Mouse (Mus musculus): ENCODE data around the gene Tmem80. TPM values are rescaled to one million over a fixed set of nuclear protein-coding genes. Genes with fewer than 3 reads are reported as not detected.

The Tmem80 gene
- total and polyA plus RNA-seq, 2 experiments from 2014 or later = 36.4 to 42.0 TPM

GRCm38 (mm10) chr7:141324686-141325085 lies 2.9 kb upstream of the Tmem80 start:
- Histone ChIP-seq H3K9ac (replicated peaks; ENCODE audit: low read length) (peak overlapping the region; percentile 33; the same call in 1 of the 2 replicates), H3K4me1 (ENCODE audit: insufficient read depth, low read length) (peaks cover 24% of the 10 kb centered on the region), H3K27me3 (ENCODE audit: insufficient read depth, low read length) (no peaks in the 10 kb centered on the region), H3K36me3 (ENCODE audit: insufficient read depth, low read length) (peaks cover 38% of the 10 kb centered on the region), H3K9me3 (ENCODE audit: low read length) (no peaks in the 10 kb centered on the region), H3K4me3 (ENCODE audit: low read length) (no peak overlapping the region), H3K4me2 (ENCODE audit: low read depth, low read length) (0 out of 2 replicates have a peak overlapping the region, but pooled peaks have one; percentile 4), H3K27ac (no peak overlapping the region)
- TF ChIP-seq CTCF (IDR thresholded peaks at IDR 0.05; ENCODE audit: low read depth) = no peak
- no peak for DNase-seq (ENCODE audit: low spot score)
- WGBS = 66% methylated on average over 1 of the region's 1 CpGs
- no peak for ATAC-seq

- peak overlapping the region; percentile 100 for H3K27ac ChIP-seq
- ATAC-seq = peak; percentile 33
- H3K36me3 ChIP-seq (ENCODE audit: insufficient read depth, low read length) = peaks cover 21% of the 10 kb centered on the region; the same call in 1 of the 2 replicates
- H3K4me2 ChIP-seq (ENCODE audit: low read depth, low read length) = peak overlapping the region; percentile 93
- H3K4me1 ChIP-seq (ENCODE audit: insufficient read depth, low read length) = peaks cover 24% of the 10 kb centered on the region
- no peaks in the 10 kb centered on the region for H3K9me3 ChIP-seq (ENCODE audit: low read length)
- H3K4me3 ChIP-seq (ENCODE audit: low read length) = peak overlapping the region; percentile 58
- no peak for TF ChIP-seq CTCF (IDR thresholded peaks at IDR 0.05; ENCODE audit: low read depth)
- H3K27me3 ChIP-seq (ENCODE audit: insufficient read depth, low read length) = no peaks in the 10 kb centered on the region
- WGBS = 4% methylated on average over 35 of the region's 35 CpGs
- peak overlapping the region; percentile 76 for H3K9ac ChIP-seq (replicated peaks; ENCODE audit: low read length)
- DNase-seq (ENCODE audit: low spot score) = no peak
Observed at GRCm38 (mm10) chr7:141326546-141327446, 743 bp upstream of the Tmem80 start.

GRCm38 (mm10) chr7:141328373-141328990 lies 943 bp downstream of the Tmem80 start:
- H3K4me2 ChIP-seq (ENCODE audit: low read depth, low read length) = peak overlapping the region; percentile 93
- TF ChIP-seq CTCF (IDR thresholded peaks at IDR 0.05; ENCODE audit: low read depth) = no peak
- ATAC-seq (no peak), DNase-seq (ENCODE audit: low spot score) (no peak)
- no peaks in the 10 kb centered on the region for H3K9me3 ChIP-seq (ENCODE audit: low read length)
- H3K27me3 ChIP-seq (ENCODE audit: insufficient read depth, low read length) = no peaks in the 10 kb centered on the region
- peaks cover 10% of the 10 kb centered on the region; the same call in 1 of the 2 replicates for H3K36me3 ChIP-seq (ENCODE audit: insufficient read depth, low read length)
- WGBS = 14% methylated on average over 24 of the region's 24 CpGs
- peak overlapping the region; percentile 100 for H3K27ac ChIP-seq
- peak overlapping the region; percentile 76 for H3K9ac ChIP-seq (replicated peaks; ENCODE audit: low read length)
- H3K4me3 ChIP-seq (ENCODE audit: low read length) = peak overlapping the region; percentile 58
- peaks cover 24% of the 10 kb centered on the region for H3K4me1 ChIP-seq (ENCODE audit: insufficient read depth, low read length)

GRCm38 (mm10) chr7:141330706-141331105 lies 3.2 kb downstream of the Tmem80 start:
- no peak for DNase-seq (ENCODE audit: low spot score)
- no peak overlapping the region for H3K27ac ChIP-seq
- H3K9me3 ChIP-seq (ENCODE audit: low read length) = no peaks in the 10 kb centered on the region
- H3K27me3 ChIP-seq (ENCODE audit: insufficient read depth, low read length) = no peaks in the 10 kb centered on the region
- no peak overlapping the region for H3K4me2 ChIP-seq (ENCODE audit: low read depth, low read length)
- H3K36me3 ChIP-seq (ENCODE audit: insufficient read depth, low read length) = peaks cover 12% of the 10 kb centered on the region; the same call in 1 of the 2 replicates
- H3K4me1 ChIP-seq (ENCODE audit: insufficient read depth, low read length) = peaks cover 18% of the 10 kb centered on the region
- ATAC-seq = no peak
- TF ChIP-seq CTCF (IDR thresholded peaks at IDR 0.05; ENCODE audit: low read depth) = no peak
- no peak overlapping the region for H3K9ac ChIP-seq (replicated peaks; ENCODE audit: low read length)
- no peak overlapping the region for H3K4me3 ChIP-seq (ENCODE audit: low read length)

GRCm38 (mm10) chr7:141331990-141332389 lies 4.5 kb downstream of the Tmem80 start:
- no peak overlapping the region for H3K9ac ChIP-seq (replicated peaks; ENCODE audit: low read length)
- peaks cover 12% of the 10 kb centered on the region; the same call in 1 of the 2 replicates for H3K36me3 ChIP-seq (ENCODE audit: insufficient read depth, low read length)
- H3K9me3 ChIP-seq (ENCODE audit: low read length) = no peaks in the 10 kb centered on the region
- no peak overlapping the region for H3K27ac ChIP-seq
- no peaks in the 10 kb centered on the region for H3K27me3 ChIP-seq (ENCODE audit: insufficient read depth, low read length)
- no peak for TF ChIP-seq CTCF (IDR thresholded peaks at IDR 0.05; ENCODE audit: low read depth)
- 85% methylated on average over 6 of the region's 6 CpGs for WGBS
- ATAC-seq (no peak), DNase-seq (ENCODE audit: low spot score) (no peak)
- 0 out of 2 replicates have a peak, but pooled peaks cover 7% of the 10 kb centered on the region for H3K4me1 ChIP-seq (ENCODE audit: insufficient read depth, low read length)
- no peak overlapping the region for H3K4me2 ChIP-seq (ENCODE audit: low read depth, low read length)
- H3K4me3 ChIP-seq (ENCODE audit: low read length) = no peak overlapping the region

- 0 out of 2 replicates have a peak, but pooled peaks cover 3% of the 10 kb centered on the region for H3K4me1 ChIP-seq (ENCODE audit: insufficient read depth, low read length)
- WGBS = 58% methylated on average over 2 of the region's 2 CpGs
- H3K4me3 ChIP-seq (ENCODE audit: low read length) = no peak overlapping the region
- no peak overlapping the region for H3K27ac ChIP-seq
- H3K4me2 ChIP-seq (ENCODE audit: low read depth, low read length) = no peak overlapping the region
- peaks cover 12% of the 10 kb centered on the region; the same call in 1 of the 2 replicates for H3K36me3 ChIP-seq (ENCODE audit: insufficient read depth, low read length)
- no peak for TF ChIP-seq CTCF (IDR thresholded peaks at IDR 0.05; ENCODE audit: low read depth)
- no peaks in the 10 kb centered on the region for H3K9me3 ChIP-seq (ENCODE audit: low read length)
- H3K9ac ChIP-seq (replicated peaks; ENCODE audit: low read length) = no peak overlapping the region
- no peak; the same call in 1 of the 2 replicates for ATAC-seq
- H3K27me3 ChIP-seq (ENCODE audit: insufficient read depth, low read length) = no peaks in the 10 kb centered on the region
- no peak for DNase-seq (ENCODE audit: low spot score)
Observed at GRCm38 (mm10) chr7:141335044-141335579, 7.6 kb downstream of the Tmem80 start.
